Mouse (Mus musculus): Measurements from ENCODE around the gene Mat2a.
"Not testable (repeated sequence)": the region's sequence is repeated elsewhere in the genome, so short reads cannot be mapped to it uniquely, and the experiment has no call there.

Mat2a gene

DNA sequence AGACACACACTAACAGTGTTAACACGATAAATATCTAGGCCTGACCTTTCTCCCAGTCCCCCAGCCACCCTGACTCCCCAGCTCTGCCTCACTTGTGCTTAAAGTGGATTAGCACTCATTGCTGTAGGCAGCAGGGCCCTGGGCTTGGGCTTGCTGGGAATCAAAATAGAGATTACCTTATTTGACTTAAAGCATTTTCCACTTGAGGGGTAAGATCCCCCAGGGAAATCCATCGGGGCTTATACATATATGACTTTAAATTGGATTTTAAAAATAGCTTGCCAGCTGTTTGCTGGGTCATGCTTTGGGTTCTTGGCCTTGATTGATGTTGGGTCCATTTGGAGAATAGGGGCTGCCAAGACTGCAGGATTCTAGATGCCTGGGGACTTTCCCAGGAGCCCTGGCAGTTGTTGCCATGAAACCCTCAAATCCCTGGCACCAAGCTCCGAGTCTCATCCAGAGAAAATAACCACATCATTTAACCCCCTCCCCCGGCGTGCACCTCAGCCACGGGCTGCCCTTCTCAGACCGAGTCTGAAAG lies 15.5 kb upstream of the Mat2a start:
- DNase-seq (ENCODE audit: low read depth), result no peak

DNA sequence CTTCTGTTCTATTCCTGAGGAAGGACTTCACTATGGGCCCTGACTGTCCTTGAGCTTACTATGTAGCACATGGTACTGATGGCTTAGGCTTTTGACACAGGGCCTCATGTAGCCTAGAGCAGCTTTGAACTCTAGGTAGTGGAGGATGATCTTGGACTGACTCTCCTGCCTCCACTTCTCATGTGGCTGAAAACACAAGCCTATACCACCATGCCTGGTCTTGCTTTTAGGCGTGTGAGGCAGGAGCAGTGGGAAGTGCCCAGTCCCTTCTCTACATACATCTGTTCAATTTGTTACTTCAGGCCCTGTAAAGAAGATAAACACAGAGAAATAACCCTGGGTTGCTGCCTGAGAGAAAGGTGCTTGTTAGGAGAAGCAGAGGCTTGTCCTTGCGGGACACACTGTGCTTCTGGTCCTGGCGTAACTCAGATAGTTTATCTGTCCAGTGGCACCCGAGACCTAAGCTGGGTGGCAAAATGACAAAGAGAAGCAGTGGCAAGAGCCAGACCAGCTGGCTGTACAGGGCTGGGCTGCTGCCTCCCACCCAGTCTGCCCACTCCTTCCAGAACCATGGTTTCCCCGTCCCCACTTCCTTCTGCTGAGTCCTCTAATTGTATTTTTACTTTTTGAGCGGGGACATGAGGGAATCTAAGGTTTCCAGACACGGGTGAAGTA lies 14.9 kb upstream of the Mat2a start:
- DNase-seq (ENCODE audit: low read depth), result no peak

DNA sequence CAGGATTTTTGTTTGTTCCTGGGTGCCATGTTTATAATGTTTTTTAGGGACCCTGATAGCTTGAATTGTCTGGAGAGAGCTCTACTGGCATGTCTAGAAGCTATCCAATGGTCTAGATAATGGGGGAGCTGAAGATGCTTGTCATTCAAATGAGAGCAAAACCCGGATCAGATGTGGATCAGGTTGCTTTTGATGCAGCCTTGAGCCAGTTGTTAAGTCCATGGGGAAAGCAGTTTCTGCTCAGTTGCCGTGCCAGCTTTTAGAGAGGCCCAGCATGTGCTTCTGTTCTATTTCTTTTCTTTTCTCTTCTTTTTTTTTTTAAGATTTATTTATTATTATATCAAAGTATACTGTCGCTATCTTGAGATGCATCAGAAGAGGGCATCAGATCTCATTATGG lies 14.2 kb upstream of the Mat2a start:
- no peak for DNase-seq (ENCODE audit: low read depth)

DNA sequence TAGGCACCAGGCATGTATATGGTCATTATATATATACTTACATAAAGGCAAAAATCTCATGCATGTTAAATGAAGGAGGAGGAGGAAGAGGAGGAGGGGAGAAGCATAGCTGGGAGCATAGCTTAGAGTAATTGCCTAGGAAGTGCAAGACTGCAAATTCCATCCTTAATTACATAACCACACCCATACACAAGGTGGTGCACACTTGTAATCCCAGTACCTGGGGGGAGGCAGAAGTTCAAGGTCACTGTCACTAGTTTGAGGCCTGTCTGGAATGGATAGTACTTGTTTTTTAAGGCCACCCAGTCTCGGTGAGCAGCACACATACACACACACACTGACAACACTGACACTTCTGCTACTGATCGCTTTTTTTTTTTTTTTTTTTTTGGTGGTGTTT lies 13.0 kb upstream of the Mat2a start:
- no peak for DNase-seq (ENCODE audit: low read depth)

DNA sequence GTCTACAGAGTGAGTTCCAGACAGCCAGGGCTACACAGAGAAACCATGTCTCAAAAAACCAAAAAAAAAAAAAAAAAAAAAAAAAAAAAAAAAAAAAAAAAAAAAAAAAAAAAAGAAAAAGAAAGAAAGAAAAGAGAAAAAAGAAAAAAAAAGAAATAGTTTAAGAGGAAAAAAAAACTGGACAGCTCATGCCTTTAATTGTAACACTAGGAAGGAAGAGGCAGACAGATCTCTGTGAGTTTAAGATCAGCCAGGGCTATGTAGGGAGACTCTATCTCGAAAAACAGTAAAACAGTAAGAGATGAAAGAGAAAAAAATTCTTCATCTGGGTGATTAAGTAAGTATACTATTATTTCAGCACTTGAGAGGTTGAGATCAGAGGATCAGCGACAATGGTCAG lies 12.4 kb upstream of the Mat2a start:
- DNase-seq (ENCODE audit: low read depth), result not testable (repeated sequence)

DNA sequence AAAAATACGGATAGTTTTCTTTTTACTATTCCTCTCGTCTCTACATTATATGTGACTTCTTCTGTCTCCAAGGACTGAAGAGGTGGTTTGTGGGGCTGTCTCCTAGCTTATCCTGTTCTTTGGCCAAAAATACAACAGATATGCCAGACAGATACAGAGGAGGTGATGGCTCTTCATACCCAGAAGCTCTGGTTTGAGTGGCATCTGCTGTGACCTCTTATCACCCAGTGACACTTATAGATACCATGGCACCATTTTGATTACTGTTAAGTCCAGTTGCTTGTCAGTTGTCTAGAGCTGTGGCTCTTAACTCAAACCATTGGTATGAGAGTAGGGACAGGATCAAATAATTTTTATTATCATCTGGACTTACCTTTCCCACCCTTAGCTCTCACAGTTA lies 8.1 kb upstream of the Mat2a start:
- DNase-seq (ENCODE audit: low read depth), result no peak

DNA sequence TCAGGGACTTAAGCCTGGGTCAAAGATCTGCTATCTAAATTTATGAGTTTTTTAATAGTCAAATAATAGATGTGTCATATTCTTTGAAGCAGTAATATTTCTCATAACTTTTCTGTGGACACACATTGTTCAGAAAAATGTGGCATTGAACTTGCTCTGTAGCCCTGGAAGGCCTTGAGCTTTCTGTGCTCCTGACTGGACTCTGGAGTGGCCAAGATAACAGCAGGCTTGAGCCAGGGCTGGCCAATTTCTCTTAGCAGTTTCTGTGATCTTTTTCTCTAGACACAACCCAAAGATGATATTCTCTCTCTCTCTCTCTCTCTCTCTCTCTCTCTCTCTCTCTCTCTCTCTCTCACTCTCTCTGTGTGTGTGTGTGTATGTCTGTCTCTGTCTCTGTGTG lies 5.7 kb upstream of the Mat2a start:
- DNase-seq (ENCODE audit: low read depth), result no peak

DNA sequence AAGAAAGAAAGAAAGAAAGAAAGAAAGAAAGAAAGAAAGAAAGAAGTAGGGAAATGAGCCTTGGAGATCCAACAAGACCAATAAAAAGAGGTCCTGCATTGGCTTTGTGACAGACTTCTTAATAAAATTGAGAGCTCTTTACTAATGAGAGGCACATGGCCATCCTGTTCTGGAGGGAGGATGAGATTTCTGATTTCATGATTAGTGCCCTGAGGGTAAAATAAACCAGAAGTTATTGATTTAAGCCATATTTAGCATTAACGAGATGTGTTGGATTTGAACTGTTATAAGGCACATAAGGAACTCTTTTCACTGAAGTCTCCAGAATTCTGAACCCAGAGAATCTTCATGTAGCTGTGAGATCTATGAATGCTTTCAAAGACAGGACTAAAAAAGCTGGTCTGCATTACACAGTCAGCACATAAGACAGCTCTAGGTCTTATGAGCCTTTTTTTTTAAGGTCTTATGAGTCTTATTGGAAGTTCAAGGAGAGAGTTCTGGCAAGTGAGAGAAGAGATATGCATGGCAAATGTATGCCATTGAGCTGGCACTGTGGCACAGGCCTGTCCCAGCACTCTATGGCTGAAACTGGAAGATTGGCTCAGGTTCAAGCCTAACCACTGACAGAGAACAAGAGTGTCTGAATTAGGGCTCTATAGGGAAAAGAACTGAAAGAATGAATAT lies 3.7 kb upstream of the Mat2a start:
- no peak for DNase-seq (ENCODE audit: low read depth)

DNA sequence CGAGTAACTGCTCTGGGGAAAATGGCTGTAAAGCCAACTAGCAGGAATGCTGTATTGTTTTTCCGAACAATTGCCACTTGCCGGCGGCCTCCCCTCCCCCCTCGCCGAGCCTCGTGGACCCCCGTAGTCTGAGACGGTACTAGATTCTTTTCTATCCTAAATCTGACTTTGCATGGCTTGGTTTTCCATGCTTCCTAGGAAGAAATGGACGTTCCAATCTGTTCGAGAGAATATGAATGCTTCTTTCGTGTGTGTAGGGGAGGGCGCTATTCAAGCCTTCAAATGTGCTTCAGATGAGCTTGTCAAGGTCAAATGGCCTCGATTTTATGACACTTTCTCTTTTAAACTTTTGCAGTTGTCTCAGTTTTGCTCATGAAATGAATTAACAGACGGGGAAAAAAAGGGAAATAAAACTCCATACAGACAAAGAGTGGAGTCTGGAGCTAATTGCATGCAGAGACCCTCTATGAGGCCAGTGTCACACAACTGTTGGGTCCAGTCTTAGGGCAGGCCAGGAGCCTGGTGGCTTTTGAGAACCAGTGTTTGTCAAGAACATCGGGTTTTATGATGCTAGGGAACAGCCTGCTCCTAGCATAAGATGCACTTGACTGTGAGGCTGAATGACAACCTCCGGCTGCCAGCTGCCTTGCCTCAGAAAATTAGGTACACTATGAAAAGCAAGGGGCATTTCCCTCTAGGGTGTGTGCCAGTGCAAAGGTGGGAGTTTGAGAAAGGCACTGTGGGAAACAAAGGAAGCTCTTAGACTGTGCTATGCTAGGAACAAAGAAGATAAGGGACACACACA lies 1.0 kb upstream of the Mat2a start:
- peak; percentile 61 for DNase-seq (ENCODE audit: low read depth)

DNA sequence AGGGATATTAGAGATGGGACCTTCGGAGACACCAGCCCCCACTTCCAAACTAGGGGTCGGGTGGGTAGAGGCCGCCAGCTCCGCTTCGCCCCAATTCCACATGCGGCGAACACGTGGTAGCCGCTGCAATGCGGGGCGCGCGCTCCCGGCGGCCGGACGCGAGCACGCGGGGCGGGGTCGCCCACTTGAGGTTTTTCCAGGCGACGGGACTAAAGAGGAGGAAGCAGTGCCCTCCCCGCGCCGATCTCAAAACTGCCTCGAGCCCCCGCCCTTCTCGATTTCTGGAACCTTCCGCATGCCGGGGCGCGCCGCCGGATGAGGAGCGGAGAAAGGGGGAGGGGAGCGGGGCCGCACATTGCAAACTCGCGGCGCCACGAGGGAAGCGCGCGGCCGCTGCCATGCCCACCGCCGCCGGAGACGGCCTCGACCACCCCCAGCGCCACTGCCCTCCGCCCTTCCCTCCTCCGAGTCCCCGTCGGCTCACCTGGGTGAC lies 450 bp downstream of the Mat2a start:
- peak; percentile 91 for DNase-seq (ENCODE audit: low read depth)

DNA sequence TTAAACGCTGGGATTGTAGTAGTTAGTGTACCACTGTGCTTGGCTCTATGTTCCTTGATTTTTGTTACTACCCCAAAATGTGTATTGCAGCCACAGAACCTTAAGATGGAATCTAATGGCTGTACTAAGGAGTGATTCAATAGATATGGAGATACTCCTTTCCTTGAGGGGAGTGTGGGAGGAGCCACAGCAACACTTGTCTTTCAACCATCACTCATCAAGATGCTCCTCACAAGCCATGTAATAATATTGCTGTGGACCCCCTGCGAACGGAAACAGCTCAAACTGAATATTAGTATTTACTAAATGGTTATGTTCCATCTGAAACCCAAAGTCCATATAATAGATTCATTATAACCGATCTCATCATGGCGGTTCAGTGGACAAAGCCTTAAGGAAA lies 1.1 kb downstream of the Mat2a start:
- DNase-seq (ENCODE audit: low read depth), result peak; percentile 37

DNA sequence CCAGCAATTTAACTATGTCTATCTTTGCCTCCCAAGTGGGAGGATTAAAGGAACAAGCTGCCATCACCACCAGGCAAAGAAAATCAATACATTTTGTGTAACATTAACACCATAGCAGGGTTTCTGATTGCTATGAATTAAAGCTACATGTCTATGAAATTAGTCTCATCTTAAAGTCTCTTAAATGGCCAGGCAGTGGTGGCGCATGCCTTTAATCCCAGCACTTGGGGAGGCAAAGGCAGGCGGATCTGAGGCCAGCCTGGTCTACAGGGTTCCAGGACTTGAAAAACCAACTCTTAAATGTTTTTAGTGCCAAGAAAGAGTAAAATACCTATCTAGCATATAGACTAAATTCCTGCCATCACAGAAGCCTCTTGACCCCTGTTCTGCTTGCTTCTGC lies 7.2 kb downstream of the Mat2a start:
- peak; percentile 28 for DNase-seq (ENCODE audit: low read depth)

DNA sequence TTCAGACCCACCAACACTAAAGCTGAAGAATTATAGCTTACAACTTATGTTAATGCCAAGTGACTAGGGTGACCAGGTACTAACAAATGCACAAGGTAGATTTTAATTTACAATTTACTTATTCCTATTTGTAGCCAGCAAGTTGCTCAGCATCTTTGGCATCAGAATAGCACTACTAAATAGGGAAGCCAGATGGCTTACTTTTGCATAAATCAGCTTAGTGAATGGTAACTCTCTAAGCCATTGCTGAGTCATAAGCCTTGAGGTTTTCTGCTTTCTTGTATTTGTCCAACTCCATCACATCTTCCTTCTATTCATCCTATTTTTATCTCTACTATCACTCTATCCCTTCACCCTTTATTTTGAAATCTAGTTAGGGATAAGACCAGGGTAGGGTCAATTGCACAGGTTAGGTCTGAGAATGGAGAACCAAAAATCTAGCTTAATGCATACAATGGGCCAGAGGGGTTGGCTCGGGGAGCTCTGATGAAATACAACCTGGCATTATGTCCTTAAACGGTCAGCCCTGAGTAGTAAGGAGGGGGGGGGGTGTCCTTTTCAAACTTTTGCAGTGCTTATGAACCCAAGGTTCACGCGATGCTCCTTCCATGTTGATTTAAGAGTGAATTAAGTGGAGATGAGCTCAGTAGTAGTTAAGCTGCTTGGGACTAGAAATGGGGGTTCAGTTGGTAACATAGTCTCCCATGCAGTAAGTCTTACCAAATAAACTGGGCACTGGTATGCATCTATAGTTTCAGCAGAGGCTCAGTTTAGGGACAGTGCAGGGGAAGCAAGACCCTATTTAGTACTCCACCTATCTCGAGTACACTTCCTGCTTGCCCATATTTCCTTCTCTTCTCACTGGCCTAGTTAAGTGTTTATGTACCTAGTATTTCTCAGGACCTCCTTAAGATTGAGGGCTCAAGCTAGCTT lies 8.1 kb downstream of the Mat2a start:
- peak; percentile 28 for DNase-seq (ENCODE audit: low read depth)

DNA sequence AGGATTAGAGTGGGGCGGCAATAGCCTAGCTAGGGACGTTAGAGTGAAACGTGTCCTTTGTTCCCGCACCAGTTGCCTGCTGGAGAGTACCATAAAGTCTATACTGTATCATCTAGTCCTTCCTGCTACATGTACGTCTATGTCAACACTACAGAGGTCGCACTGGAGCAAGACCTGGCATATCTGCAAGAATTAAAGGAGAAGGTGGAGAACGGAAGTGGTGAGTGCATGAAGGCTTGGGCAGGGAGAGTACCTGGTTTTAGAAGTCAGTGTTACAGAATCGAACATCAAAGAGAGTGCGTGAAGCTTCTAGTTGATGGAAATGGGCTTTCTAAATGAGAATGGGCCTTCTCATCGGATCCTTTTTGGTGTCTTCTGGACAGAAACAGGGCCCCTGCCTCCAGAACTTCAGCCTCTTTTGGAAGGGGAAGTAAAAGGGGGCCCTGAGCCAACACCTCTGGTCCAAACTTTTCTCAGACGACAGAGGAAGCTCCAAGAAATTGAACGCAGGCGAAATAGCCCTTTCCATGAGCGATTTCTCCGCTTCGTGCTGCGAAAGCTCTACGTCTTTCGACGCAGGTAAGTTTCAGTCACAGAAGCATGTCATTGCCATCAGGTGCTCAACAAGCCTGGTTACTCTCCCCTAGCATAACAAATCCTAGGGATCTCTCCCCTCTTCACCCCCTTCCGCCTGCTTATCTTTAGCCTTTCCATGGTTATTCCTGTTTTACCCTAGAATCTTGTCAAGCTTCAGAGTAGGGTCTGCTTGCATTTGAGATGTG lies 10.1 kb downstream of the Mat2a start:
- DNase-seq (ENCODE audit: low read depth), result peak; percentile 64

DNA sequence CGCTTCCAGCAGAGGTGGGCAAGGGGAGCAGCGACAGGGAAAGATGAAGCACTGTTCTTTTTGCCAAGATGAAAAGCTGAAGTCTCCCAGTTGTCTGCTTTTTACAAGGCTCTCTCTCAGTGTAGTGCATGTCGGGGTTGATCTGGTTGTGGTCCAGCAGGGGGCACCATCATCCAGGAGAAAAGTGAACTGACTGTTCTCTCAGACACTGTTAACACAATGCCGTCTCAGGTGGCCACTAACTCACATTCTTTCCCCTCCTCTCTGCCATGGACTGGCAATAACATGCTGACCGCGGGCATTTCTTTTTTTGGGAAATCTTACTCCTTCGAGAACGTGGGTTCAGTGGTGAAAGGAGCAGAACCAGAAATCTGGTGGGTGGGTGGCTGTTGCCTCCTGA lies 11.3 kb downstream of the Mat2a start:
- DNase-seq (ENCODE audit: low read depth), result peak; percentile 87

DNA sequence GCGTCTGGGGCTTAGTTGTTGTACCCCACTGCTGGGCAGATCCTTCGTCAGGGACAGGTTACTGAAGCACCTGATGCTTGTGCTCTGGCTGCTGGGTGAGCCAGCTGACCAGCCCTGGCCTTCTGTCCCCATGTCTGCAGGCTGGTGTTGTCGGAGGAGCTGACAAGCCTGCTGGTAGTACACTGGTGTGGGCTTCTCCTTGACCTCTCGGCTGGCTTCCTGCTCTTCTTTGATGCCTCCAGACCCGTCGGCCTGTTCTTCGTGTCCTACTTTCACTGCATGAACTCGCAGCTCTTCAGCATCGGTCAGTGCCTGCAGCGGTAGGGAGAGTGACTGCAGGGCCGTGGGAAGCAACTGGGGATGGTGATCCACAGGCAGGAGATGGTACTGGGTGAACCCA lies 13.7 kb downstream of the Mat2a start:
- no peak for DNase-seq (ENCODE audit: low read depth)

DNA sequence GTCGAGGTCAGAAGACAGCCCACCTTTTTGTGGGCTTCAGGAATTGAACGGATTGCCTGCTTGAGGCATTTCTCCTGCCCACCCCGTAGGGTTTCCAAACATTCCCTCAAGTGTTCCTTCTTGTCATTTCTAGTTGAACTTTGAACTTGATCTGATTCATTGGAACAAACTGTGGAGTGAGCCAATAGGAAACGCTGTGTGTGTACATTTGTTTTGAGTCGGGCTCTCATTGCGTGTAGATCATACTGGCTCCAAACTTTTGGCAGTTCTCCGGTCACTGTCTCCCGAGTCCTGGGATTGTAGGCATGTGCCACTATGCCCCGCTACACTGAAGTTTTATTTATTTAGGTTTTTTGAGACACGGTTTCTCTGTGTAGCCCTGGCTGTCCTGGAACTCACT lies 18.5 kb downstream of the Mat2a start:
- no peak for DNase-seq (ENCODE audit: low read depth)

DNA sequence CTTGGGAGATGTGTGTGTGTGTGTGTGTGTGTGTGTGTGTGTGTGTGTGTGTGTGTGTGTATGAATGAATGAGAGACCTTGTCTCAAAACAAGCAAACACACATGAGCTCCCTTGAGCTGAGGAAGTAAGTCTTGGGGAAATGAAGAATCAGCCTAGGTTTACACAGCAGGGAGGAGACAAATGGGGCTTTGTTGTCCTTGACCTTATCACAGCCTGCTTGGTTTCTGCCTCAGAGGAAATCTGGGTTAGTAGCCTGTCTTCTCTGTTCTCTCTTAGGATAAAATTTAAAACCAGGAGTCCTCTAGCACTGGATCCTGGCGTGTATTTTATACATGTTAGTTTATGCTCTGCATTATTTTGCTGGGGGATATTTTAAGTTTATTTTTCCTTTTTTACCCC lies 19.6 kb downstream of the Mat2a start:
- no peak for DNase-seq (ENCODE audit: low read depth)

DNA sequence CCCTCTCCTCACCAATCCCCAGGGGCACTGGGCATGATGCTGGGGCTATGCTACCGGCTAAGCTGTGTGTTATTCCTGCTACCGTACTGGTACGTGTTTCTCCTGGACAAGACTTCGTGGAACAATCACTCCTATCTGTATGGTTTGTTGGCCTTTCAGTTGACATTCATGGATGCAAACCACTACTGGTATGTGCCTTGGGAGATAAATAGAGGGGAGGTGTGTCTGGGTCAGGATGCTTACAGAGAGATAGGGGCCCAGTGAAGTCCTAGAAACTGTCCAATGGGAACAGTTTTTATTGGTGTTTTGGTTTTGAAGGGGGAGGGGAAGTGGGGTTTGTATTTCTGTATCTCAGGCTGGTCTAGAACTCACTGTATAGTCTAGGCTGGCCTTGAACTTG lies 21.1 kb downstream of the Mat2a start:
- DNase-seq (ENCODE audit: low read depth), result no peak

DNA sequence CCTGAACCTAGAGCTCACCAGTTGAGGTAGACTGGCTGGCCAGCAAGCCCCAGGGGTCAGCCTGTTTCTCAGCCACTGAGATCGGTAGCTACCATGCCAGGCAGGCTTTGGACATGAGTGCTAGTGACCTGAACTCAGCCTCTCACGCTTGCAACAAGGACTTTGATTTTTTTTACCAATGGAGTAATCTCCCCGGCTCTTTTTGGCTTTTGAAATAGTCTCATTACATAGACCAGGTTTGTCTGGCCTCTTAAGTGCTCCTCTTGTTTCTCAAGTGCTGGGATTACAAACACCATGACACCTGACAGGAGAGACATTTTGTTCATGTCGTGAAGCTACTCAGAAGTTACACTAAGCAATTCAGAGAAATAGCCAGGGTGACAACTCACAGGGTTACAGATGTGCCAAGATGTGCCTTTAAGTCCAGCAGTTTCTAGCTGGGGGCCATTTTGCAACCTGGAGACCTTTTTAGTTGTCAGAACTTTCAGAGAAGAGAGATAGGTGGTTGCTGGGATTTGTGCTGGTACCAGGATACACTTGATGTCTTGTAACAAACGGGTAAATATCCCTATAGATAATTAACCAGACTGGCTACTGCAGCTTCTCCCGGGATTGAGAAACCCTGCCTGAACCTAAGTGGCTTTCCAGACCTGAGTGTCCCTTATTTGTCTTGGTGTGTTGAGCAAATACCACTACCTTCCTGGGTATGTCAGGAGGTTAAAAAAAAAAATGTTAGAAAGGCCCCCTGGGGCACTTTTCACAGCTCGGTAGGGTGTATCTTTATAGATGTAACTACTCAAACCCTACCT lies 23.2 kb downstream of the Mat2a start:
- no peak for DNase-seq (ENCODE audit: low read depth)

Measured in naive thymus-derived CD4-positive, alpha-beta T cell, adult 2 months (primary cell).